Mouse (Mus musculus) E14TG2a.4 (cell line): ENCODE data around the gene Lrrc41.

Experiments used
- CTCF ChIP-seq: conservative IDR thresholded peaks from 2 replicates; pipeline ENCODE4 v1.5.1; 2014; ENCODE audit warnings: low read length
- NANOG ChIP-seq: IDR thresholded peaks from 2 replicates; pipeline ENCODE4 v1.6.1; 2014; ENCODE audit warnings: borderline replicate concordance, low read length, mixed read lengths
- POU5F1 ChIP-seq: IDR thresholded peaks from 2 replicates; pipeline ENCODE4 v1.6.1; 2014; ENCODE audit warnings: low read length, borderline replicate concordance

DNA sequence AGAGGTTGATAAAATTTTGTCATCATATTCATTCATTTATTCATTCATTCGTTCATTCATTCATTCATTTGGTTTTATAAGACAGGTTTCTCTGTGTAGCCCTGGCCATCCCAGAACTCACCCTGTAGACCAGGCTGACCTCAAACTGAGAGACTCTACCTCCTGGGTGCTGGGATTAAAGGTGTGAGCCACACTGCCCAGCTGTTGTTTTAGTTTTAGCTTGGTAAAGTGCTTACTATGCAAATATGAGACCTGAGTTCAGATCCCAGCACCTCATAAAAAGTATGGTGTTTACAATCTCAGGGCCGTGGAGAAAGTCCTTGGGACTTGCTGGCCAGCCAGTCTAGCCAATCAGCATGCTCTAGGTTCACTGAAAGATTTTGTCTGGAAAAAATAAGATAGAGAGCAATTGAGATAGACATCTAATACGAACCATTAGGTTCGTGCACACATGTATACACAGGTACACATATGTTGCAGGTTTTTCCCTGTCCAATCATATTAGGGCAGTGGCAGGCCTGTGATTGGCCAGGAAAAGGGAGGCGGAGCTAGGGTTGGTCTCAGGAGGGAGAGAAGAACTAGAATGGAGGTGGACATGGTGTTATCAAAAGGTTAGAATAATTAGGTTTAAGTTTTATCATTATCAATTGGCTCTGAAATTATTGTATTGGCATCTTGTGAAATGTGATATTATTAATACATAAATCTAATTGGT lies 15.9 kb upstream of the Lrrc41 start:
- no peak for TF ChIP-seq CTCF
- TF ChIP-seq NANOG, result no peak
- no peak for TF ChIP-seq POU5F1
